Mouse (Mus musculus) ovary, postnatal 14 days (tissue): Measurements from ENCODE around the gene Gm21983.

Experiments used
- DNase-seq: peaks from one replicate; pipeline ENCODE4 v3.0.0; 2022; ENCODE audit warnings: low spot score

Gm21983 gene

GRCm38 (mm10) chr7:27159882-27160281 lies 21.0 kb downstream of the Gm21983 start:
- DNase-seq = peak; percentile 77

GRCm38 (mm10) chr7:27159256-27159655 lies 21.6 kb downstream of the Gm21983 start:
- no peak for DNase-seq

GRCm38 (mm10) chr7:27158171-27158570 lies 22.7 kb downstream of the Gm21983 start:
- DNase-seq = no peak

- no peak for DNase-seq
Observed at GRCm38 (mm10) chr7:27156005-27156404, 24.9 kb downstream of the Gm21983 start.

- DNase-seq = no peak
Observed at GRCm38 (mm10) chr7:27153205-27153764, 27.6 kb downstream of the Gm21983 start, which contains the start of gene Cyp2t4. Cyp2t4 (plus strand) TSS chr7:27153714.

- DNase-seq = no peak
Observed at GRCm38 (mm10) chr7:27136410-27136996, 44.4 kb downstream of the Gm21983 start.

GRCm38 (mm10) chr7:27133757-27134156 lies 47.1 kb downstream of the Gm21983 start:
- no peak for DNase-seq

GRCm38 (mm10) chr7:27133156-27133555 lies 47.7 kb downstream of the Gm21983 start:
- DNase-seq = no peak

GRCm38 (mm10) chr7:27132588-27132987 lies 48.3 kb downstream of the Gm21983 start:
- DNase-seq = peak; percentile 50

GRCm38 (mm10) chr7:27131387-27131786 lies 49.5 kb downstream of the Gm21983 start:
- DNase-seq = no peak

- no peak for DNase-seq
Observed at GRCm38 (mm10) chr7:27130521-27131370, 50.1 kb downstream of the Gm21983 start.

- no peak for DNase-seq
Observed at GRCm38 (mm10) chr7:27129811-27130210, 51.1 kb downstream of the Gm21983 start.

- DNase-seq = no peak
Observed at GRCm38 (mm10) chr7:27128946-27129345, 51.9 kb downstream of the Gm21983 start.

- DNase-seq = peak; percentile 43
Observed at GRCm38 (mm10) chr7:27128162-27128561, 52.7 kb downstream of the Gm21983 start.

GRCm38 (mm10) chr7:27124969-27125368 lies 55.9 kb downstream of the Gm21983 start:
- no peak for DNase-seq

GRCm38 (mm10) chr7:27124305-27124832 lies 56.5 kb downstream of the Gm21983 start:
- DNase-seq = no peak

GRCm38 (mm10) chr7:27119676-27120075 lies 61.2 kb downstream of the Gm21983 start, which contains the start of gene Cyp2f2:
Cyp2f2 (plus strand) TSS chr7:27119909.
- no peak for DNase-seq
